Mouse (Mus musculus): ENCODE data around the gene Olfr559. TPM values are rescaled to one million over a fixed set of nuclear protein-coding genes. Genes with fewer than 3 reads are reported as not detected.

Gene Olfr559
- polyA plus RNA-seq, 1 experiment from 2014 or later, result not detected

Other genes starting within 250 kb of the Olfr559 start
- gene Olfr543, start 245.8 kb downstream of the Olfr559 start, polyA plus RNA-seq (2016; fragmentation: Nextera tagmentation; extraction: Ambion mirVana), result 0.19 and 0.55 TPM in 2 replicates
- 0.06 and 0.14 TPM in 2 replicates for gene Olfr544, start 239.2 kb downstream of the Olfr559 start, polyA plus RNA-seq (2016; fragmentation: Nextera tagmentation; extraction: Ambion mirVana)
- gene Olfr545, start 227.9 kb downstream of the Olfr559 start, polyA plus RNA-seq (2016; fragmentation: Nextera tagmentation; extraction: Ambion mirVana), result 0.05 and 0.17 TPM in 2 replicates
- gene Olfr547, start 192.7 kb downstream of the Olfr559 start, polyA plus RNA-seq (2016; fragmentation: Nextera tagmentation; extraction: Ambion mirVana), result not detected in 2 replicates
- gene Olfr548-ps1, start 186.6 kb downstream of the Olfr559 start, polyA plus RNA-seq (2016; fragmentation: Nextera tagmentation; extraction: Ambion mirVana), result not detected in 2 replicates
- gene Olfr549, start 177.6 kb downstream of the Olfr559 start, polyA plus RNA-seq (2016; fragmentation: Nextera tagmentation; extraction: Ambion mirVana), result not detected in 2 replicates
- 0.25 and 0.33 TPM in 2 replicates for gene Trim21, start 162.0 kb downstream of the Olfr559 start, polyA plus RNA-seq (2016; fragmentation: Nextera tagmentation; extraction: Ambion mirVana)
- not detected in 2 replicates for gene Olfr550, start 156.0 kb downstream of the Olfr559 start, polyA plus RNA-seq (2016; fragmentation: Nextera tagmentation; extraction: Ambion mirVana)
- gene Olfr551, start 135.6 kb downstream of the Olfr559 start, polyA plus RNA-seq (2016; fragmentation: Nextera tagmentation; extraction: Ambion mirVana), result not detected in 2 replicates
- gene Olfr552, start 129.7 kb downstream of the Olfr559 start, polyA plus RNA-seq (2016; fragmentation: Nextera tagmentation; extraction: Ambion mirVana), result not detected in 2 replicates
- gene Olfr553, start 109.3 kb downstream of the Olfr559 start, polyA plus RNA-seq (2016; fragmentation: Nextera tagmentation; extraction: Ambion mirVana), result not detected in 2 replicates
- not detected in 2 replicates for gene Olfr554, start 89.1 kb downstream of the Olfr559 start, polyA plus RNA-seq (2016; fragmentation: Nextera tagmentation; extraction: Ambion mirVana)
- gene Olfr555, start 68.7 kb downstream of the Olfr559 start, polyA plus RNA-seq (2016; fragmentation: Nextera tagmentation; extraction: Ambion mirVana), result not detected in 2 replicates
- gene Olfr556, start 62.6 kb downstream of the Olfr559 start, polyA plus RNA-seq (2016; fragmentation: Nextera tagmentation; extraction: Ambion mirVana), result not detected in 2 replicates
- gene Trim68, start 40.2 kb downstream of the Olfr559 start, polyA plus RNA-seq (2016; fragmentation: Nextera tagmentation; extraction: Ambion mirVana), result 9.3 and 10.9 TPM in 2 replicates
- gene Olfr557, start 31.6 kb downstream of the Olfr559 start, polyA plus RNA-seq (2016; fragmentation: Nextera tagmentation; extraction: Ambion mirVana), result not detected in 2 replicates
- not detected in 2 replicates for gene Olfr558, start 25.3 kb downstream of the Olfr559 start, polyA plus RNA-seq (2016; fragmentation: Nextera tagmentation; extraction: Ambion mirVana)
- not detected in 2 replicates for gene Olfr33, start 8.4 kb downstream of the Olfr559 start, polyA plus RNA-seq (2016; fragmentation: Nextera tagmentation; extraction: Ambion mirVana)
- not detected in 2 replicates for gene Olfr560, start 31.9 kb upstream of the Olfr559 start, polyA plus RNA-seq (2016; fragmentation: Nextera tagmentation; extraction: Ambion mirVana)
- gene Olfr78, start 32.0 kb upstream of the Olfr559 start, polyA plus RNA-seq (2016; fragmentation: Nextera tagmentation; extraction: Ambion mirVana), result not detected in 2 replicates
- not detected in 2 replicates for gene Olfr561, start 43.7 kb upstream of the Olfr559 start, polyA plus RNA-seq (2016; fragmentation: Nextera tagmentation; extraction: Ambion mirVana)
- gene Olfr564, start 76.0 kb upstream of the Olfr559 start, polyA plus RNA-seq (2016; fragmentation: Nextera tagmentation; extraction: Ambion mirVana), result not detected in 2 replicates
- not detected in 2 replicates for gene Olfr566, start 131.3 kb upstream of the Olfr559 start, polyA plus RNA-seq (2016; fragmentation: Nextera tagmentation; extraction: Ambion mirVana)
- not detected in 2 replicates for gene Olfr568, start 149.6 kb upstream of the Olfr559 start, polyA plus RNA-seq (2016; fragmentation: Nextera tagmentation; extraction: Ambion mirVana)
- not detected in 2 replicates for gene Olfr569, start 163.4 kb upstream of the Olfr559 start, polyA plus RNA-seq (2016; fragmentation: Nextera tagmentation; extraction: Ambion mirVana)
- not detected in 2 replicates for gene Olfr570, start 167.1 kb upstream of the Olfr559 start, polyA plus RNA-seq (2016; fragmentation: Nextera tagmentation; extraction: Ambion mirVana)
- not detected in 2 replicates for gene Olfr571, start 190.0 kb upstream of the Olfr559 start, polyA plus RNA-seq (2016; fragmentation: Nextera tagmentation; extraction: Ambion mirVana)
- not detected in 2 replicates for gene Olfr572, start 196.9 kb upstream of the Olfr559 start, polyA plus RNA-seq (2016; fragmentation: Nextera tagmentation; extraction: Ambion mirVana)
- not detected in 2 replicates for gene Olfr573-ps1, start 215.1 kb upstream of the Olfr559 start, polyA plus RNA-seq (2016; fragmentation: Nextera tagmentation; extraction: Ambion mirVana)
- gene Olfr574, start 221.0 kb upstream of the Olfr559 start, polyA plus RNA-seq (2016; fragmentation: Nextera tagmentation; extraction: Ambion mirVana), result not detected in 2 replicates
- not detected in 2 replicates for gene Olfr575, start 231.3 kb upstream of the Olfr559 start, polyA plus RNA-seq (2016; fragmentation: Nextera tagmentation; extraction: Ambion mirVana)
- not detected in 2 replicates for gene Olfr576, start 235.2 kb upstream of the Olfr559 start, polyA plus RNA-seq (2016; fragmentation: Nextera tagmentation; extraction: Ambion mirVana)
- not detected in 2 replicates for gene Olfr577, start 248.5 kb upstream of the Olfr559 start, polyA plus RNA-seq (2016; fragmentation: Nextera tagmentation; extraction: Ambion mirVana)

Data from forebrain, embryonic 10.5 days (tissue).